Mouse (Mus musculus) lung, postnatal 0 days (tissue): ENCODE measurements around the gene Slc1a2.

Experiments used
- CTCF ChIP-seq: IDR thresholded peaks from 2 replicates; pipeline ENCODE4 v1.5.1; 2016; ENCODE audit warnings: antibody characterized with exemption, mild to moderate bottlenecking
- EP300 ChIP-seq: IDR thresholded peaks from 2 replicates; pipeline ENCODE4 v1.6.1; 2016; ENCODE audit warnings: antibody characterized with exemption, mild to moderate bottlenecking, control low read depth

GRCm38 (mm10) chr2:102650322-102650721 is 8.1 kb upstream of the Slc1a2 start:
- no peak for TF ChIP-seq CTCF
- no peak for TF ChIP-seq EP300
